Mouse (Mus musculus) limb, embryonic 14.5 days (tissue): Measurements from ENCODE around the gene Mex3a. TPM values are rescaled to one million over a fixed set of nuclear protein-coding genes. Genes with fewer than 3 reads are reported as not detected.

Experiments
- ATAC-seq: fragments of 200-750 bp; cut with Nextera tagmentation; 2 replicates; pipeline ENCODE4 v1.8.0; 2017; ENCODE audit warnings: low read depth, moderate number of reproducible peaks, moderate TSS enrichment; ENCODE audit not compliant: low FRiP score
- DNase-seq: peaks from one replicate; pipeline ENCODE4 v3.0.0-alpha.2; 2015; ENCODE audit warnings: low spot score
- H3K27ac ChIP-seq: fragments of 300-500 bp; sonication (generic); replicated peaks from 2 replicates; pipeline ENCODE4 v1.5.1; 2014; ENCODE audit warnings: low read depth, mild to moderate bottlenecking, low read length, moderate library complexity, mixed read lengths
- H3K27me3 ChIP-seq: fragments of 300-500 bp; sonication (generic); 2 replicates; pipeline ENCODE4 v1.6.1; 2014; ENCODE audit warnings: low read length, mixed read lengths; ENCODE audit not compliant: control insufficient read depth, insufficient read depth
- H3K36me3 ChIP-seq: fragments of 300-500 bp; sonication (generic); 2 replicates; pipeline ENCODE4 v1.6.1; 2014; ENCODE audit warnings: mild to moderate bottlenecking, low read length, moderate library complexity, mixed read lengths; ENCODE audit not compliant: control insufficient read depth, insufficient read depth
- H3K4me1 ChIP-seq: fragments of 300-500 bp; sonication (generic); 2 replicates; pipeline ENCODE4 v1.6.1; 2014; ENCODE audit warnings: antibody characterized with exemption, low read length, mixed read lengths; ENCODE audit not compliant: control insufficient read depth, insufficient read depth
- H3K4me2 ChIP-seq: fragments of 300-500 bp; sonication (generic); replicated peaks from 2 replicates; pipeline ENCODE4 v1.6.1; 2014; ENCODE audit warnings: low read depth, mild to moderate bottlenecking, low read length, moderate library complexity; ENCODE audit not compliant: severe bottlenecking
- H3K4me3 ChIP-seq: fragments of 300-500 bp; sonication (generic); replicated peaks from 2 replicates; pipeline ENCODE4 v1.5.1; 2014; ENCODE audit warnings: low read length
- H3K9ac ChIP-seq: fragments of 300-500 bp; sonication (generic); 2 replicates; pipeline ENCODE4 v1.6.1; 2014; ENCODE audit warnings: mild to moderate bottlenecking, low read depth, low read length, moderate library complexity; ENCODE audit not compliant: severe bottlenecking
- H3K9me3 ChIP-seq: fragments of 300-500 bp; sonication (generic); 2 replicates; pipeline ENCODE4 v1.6.1; 2016; ENCODE audit warnings: low read length; ENCODE audit not compliant: control insufficient read depth
- POLR2A ChIP-seq: fragments of 200-500 bp; IDR thresholded peaks from 2 replicates; pipeline ENCODE4 v1.8.0; 2012; ENCODE audit warnings: inconsistent platforms, mild to moderate bottlenecking, moderate library complexity, borderline replicate concordance; ENCODE audit not compliant: insufficient read depth, insufficient read length; ENCODE audit errors: extremely low read depth
- WGBS: fragments of 180-500 bp; shearing (Covaris S2); extraction: QIAGEN DNeasy Blood & Tissue Kit; methylation state at CpG from one replicate; pipeline ENCODE4 v1.1.7; 2014; 5-methylcytosine and 5-hydroxymethylcytosine counted together
- polyA plus RNA-seq, 2 experiments: library from polyadenylated mRNA; depleted of rRNA in 1 of 2; stranded (reverse) in 1 of 2; unstranded in 1 of 2; fragments of >200 nt; fragmentation: Nextera tagmentation in 1 of 2; extraction: Ambion mirVana in 1 of 2; gene quantifications; 2 replicates each; pipeline versions ENCODE4 v1.2.1 to v1.2.3; 2012 to 2014

Mex3a gene
- polyA plus RNA-seq, 2 experiments: 26.7 to 49.3 TPM

DNA sequence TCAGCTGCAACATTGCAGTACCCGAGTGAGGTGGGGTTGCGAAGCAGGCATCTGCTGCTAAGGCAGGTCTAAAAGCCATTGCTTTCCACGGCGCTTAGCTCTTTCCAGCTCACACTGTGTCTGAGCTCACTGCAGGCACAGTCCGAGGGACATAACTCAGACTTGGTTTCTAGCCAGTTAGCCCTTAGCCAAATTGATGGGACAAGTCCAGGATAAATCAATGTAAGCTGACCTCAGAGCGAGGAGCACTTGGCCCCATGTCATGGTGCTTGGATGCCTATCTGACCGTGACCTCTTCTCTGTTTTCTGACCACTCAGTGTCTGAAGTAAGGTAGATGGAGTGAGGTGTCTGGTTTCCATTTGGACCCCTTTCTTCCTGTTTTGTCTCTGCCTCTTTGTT, 31.8 kb downstream of the Mex3a start:
- 88% methylated on average over 7 of the region's 7 CpGs for WGBS
- H3K9ac ChIP-seq: no peak overlapping the region
- no peak for DNase-seq
- H3K9me3 ChIP-seq: no peaks in the 10 kb centered on the region
- H3K4me3 ChIP-seq: no peak overlapping the region
- no peaks in the 10 kb centered on the region for H3K4me1 ChIP-seq
- ATAC-seq: no peak
- H3K27ac ChIP-seq: no peak overlapping the region
- H3K4me2 ChIP-seq: no peak overlapping the region
- H3K36me3 ChIP-seq: peaks cover 99% of the 10 kb centered on the region
- no peaks in the 10 kb centered on the region for H3K27me3 ChIP-seq
- TF ChIP-seq POLR2A: no peak

DNA sequence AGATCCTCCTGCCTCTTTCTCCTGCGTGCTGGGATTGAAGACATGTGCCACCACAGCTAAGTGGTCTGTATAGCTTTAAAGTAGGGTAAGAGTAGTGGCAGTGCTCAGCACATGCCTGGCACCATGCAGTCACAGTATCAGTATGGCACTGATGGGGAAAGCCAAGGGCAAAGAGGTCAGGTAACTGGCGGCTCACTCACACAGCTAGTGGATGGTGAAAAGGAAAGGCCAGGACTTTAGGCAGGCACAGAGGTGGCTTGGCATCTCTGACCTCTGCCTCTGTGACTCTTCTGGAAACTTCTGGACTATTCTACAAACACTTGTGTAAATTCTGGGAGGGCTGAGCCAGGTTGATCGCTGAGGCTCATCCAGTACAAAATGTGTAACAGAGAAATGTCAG, 33.9 kb downstream of the Mex3a start:
- DNase-seq: no peak
- no peaks in the 10 kb centered on the region for H3K9me3 ChIP-seq
- peaks cover 92% of the 10 kb centered on the region for H3K36me3 ChIP-seq
- H3K4me2 ChIP-seq: no peak overlapping the region
- no peaks in the 10 kb centered on the region for H3K27me3 ChIP-seq
- no peaks in the 10 kb centered on the region for H3K4me1 ChIP-seq
- no peak for ATAC-seq
- H3K27ac ChIP-seq: no peak overlapping the region
- WGBS: 93% methylated on average over 3 of the region's 3 CpGs
- H3K9ac ChIP-seq: no peak overlapping the region
- no peak overlapping the region for H3K4me3 ChIP-seq
- TF ChIP-seq POLR2A: no peak

DNA sequence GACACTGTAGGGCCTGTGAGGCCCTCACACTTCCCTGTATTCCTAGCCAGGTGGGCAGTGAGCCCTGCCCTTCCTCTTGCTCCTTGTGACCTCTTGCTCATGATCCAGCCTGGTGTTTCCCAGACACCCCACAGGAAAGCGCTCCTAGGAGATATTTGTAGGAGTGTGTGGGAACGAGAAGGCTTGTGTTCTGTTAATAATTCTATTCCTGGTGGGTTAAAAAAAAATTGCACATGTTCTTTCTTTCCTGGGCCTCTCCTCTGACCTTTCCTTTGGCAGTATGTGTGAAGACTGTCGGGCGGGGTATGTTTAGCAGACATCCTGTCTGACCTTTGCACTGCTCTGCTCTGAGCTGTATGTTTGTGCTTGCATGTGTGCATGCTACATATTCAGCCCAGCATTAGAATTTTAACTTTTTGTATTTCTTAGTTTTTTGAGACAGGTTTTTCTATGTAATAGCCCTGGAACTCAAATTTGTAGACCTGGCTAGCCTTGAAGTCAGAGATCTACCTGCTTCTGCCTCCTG, 34.4 kb downstream of the Mex3a start:
- TF ChIP-seq POLR2A: no peak
- Histone ChIP-seq H3K36me3 (peaks cover 87% of the 10 kb centered on the region), H3K9me3 (no peaks in the 10 kb centered on the region), H3K27ac (no peak overlapping the region), H3K27me3 (no peaks in the 10 kb centered on the region), H3K4me3 (no peak overlapping the region), H3K9ac (no peak overlapping the region), H3K4me2 (no peak overlapping the region), H3K4me1 (no peaks in the 10 kb centered on the region)
- DNase-seq (no peak), ATAC-seq (no peak)
- 85% methylated on average over 4 of the region's 4 CpGs for WGBS

DNA sequence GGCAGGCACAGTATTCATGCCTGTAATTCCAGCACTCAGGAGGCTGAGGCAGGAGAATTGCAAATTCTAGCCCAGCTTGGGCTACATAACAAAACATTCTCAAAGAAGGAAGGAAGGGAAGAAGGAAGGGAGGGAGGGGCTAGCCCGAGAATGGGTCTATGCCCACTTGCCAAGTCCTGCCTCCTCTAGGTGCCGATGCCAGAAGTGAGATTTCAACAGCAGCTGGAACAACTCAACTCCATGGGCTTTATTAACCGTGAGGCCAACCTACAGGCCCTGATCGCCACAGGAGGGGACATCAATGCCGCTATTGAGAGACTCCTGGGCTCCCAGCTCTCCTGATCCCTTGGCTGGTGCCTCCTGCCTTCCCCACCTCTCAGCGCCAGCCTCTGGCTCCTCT, 35.7 kb downstream of the Mex3a start:
- 93% methylated on average over 6 of the region's 6 CpGs for WGBS
- Histone ChIP-seq H3K4me3 (no peak overlapping the region), H3K9me3 (no peaks in the 10 kb centered on the region), H3K27ac (no peak overlapping the region), H3K4me2 (no peak overlapping the region), H3K4me1 (no peaks in the 10 kb centered on the region), H3K9ac (no peak overlapping the region), H3K27me3 (no peaks in the 10 kb centered on the region), H3K36me3 (peaks cover 74% of the 10 kb centered on the region)
- DNase-seq (no peak), ATAC-seq (no peak)
- no peak for TF ChIP-seq POLR2A

DNA sequence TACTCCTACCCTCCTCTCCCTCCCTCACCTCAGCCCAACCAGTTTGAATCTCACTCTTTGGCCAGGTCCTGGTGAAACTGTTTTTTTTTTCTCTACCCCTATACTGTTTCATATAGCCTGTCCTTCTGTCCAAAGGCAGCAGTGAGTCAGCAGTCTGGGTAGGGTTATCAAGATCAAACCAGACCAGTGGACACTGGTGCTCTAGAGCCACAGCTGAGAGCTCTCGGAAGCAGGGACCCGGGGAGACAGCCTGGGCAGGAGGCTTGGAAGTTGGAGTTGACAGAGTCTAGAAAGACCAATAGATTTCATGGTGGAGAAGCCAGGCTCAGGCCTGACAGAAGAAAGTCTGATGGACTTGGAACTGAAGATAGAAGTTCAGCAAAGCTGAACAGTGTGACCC, 36.4 kb downstream of the Mex3a start:
- WGBS: 95% methylated on average over 2 of the region's 2 CpGs
- Histone ChIP-seq H3K36me3 (peaks cover 67% of the 10 kb centered on the region), H3K27ac (no peak overlapping the region), H3K9ac (no peak overlapping the region), H3K27me3 (no peaks in the 10 kb centered on the region), H3K4me2 (no peak overlapping the region), H3K9me3 (no peaks in the 10 kb centered on the region), H3K4me1 (no peaks in the 10 kb centered on the region), H3K4me3 (no peak overlapping the region)
- no peak for ATAC-seq
- DNase-seq: no peak
- TF ChIP-seq POLR2A: no peak

DNA sequence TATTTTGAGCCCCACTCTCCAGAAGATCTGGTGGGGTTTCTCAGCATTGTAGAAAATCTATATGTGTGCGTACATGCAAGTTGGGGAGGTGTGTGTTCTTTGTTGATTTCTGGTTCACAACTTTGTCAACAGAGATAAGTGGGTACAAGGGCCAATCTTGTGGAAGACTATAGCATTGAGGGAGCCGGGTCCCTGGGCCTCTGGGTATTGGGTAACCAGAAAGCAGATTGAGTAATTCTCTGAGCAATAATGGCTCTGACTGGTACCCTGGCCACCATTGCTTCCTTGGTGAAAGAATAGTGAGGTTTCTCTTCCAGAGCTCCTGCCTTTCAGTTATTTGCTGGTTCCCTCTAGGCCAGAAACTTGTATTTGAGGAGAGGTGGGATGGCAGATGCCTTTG, 36.9 kb downstream of the Mex3a start:
- Histone ChIP-seq H3K27me3 (no peaks in the 10 kb centered on the region), H3K27ac (no peak overlapping the region), H3K9ac (no peak overlapping the region), H3K4me1 (no peaks in the 10 kb centered on the region), H3K36me3 (peaks cover 62% of the 10 kb centered on the region), H3K4me3 (no peak overlapping the region), H3K9me3 (no peaks in the 10 kb centered on the region), H3K4me2 (no peak overlapping the region)
- no peak for ATAC-seq
- no peak for TF ChIP-seq POLR2A
- 98% methylated on average over 2 of the region's 2 CpGs for whole genome bisulfite sequencing
- no peak for DNase-seq
